Mouse (Mus musculus) intestine, postnatal 0 days (tissue): Measurements from ENCODE around the gene Nfyc. TPM values are rescaled to one million over a fixed set of nuclear protein-coding genes. Genes with fewer than 3 reads are reported as not detected.

ENCODE experiments used
- ATAC-seq: fragments of 200-750 bp; cut with Nextera tagmentation; 2 replicates; pipeline ENCODE4 v1.8.0; 2017; ENCODE audit warnings: mild to moderate bottlenecking, moderate TSS enrichment, moderate library complexity
- H3K27ac ChIP-seq: fragments of 300-500 bp; sonication (generic); 2 replicates; pipeline ENCODE4 v1.5.1; 2014; ENCODE audit warnings: mild to moderate bottlenecking, low read depth, low read length, moderate library complexity
- H3K27me3 ChIP-seq: fragments of 300-500 bp; sonication (generic); replicated peaks from 2 replicates; pipeline ENCODE4 v1.6.1; 2014; ENCODE audit warnings: low read length, mixed read lengths; ENCODE audit not compliant: control insufficient read depth, insufficient read depth
- H3K36me3 ChIP-seq: fragments of 300-500 bp; sonication (generic); 2 replicates; pipeline ENCODE4 v1.6.1; 2014; ENCODE audit warnings: mild to moderate bottlenecking, moderate library complexity; ENCODE audit not compliant: control insufficient read depth, insufficient read depth
- H3K4me1 ChIP-seq: fragments of 300-500 bp; sonication (generic); replicated peaks from 2 replicates; pipeline ENCODE4 v1.6.1; 2014; ENCODE audit warnings: antibody characterized with exemption, low read length, mixed read lengths; ENCODE audit not compliant: control insufficient read depth, insufficient read depth
- H3K4me2 ChIP-seq: fragments of 300-500 bp; sonication (generic); replicated peaks from 2 replicates; pipeline ENCODE4 v1.6.1; 2014; ENCODE audit warnings: low read depth, mild to moderate bottlenecking, moderate library complexity
- H3K4me3 ChIP-seq: fragments of 300-500 bp; sonication (generic); 2 replicates; pipeline ENCODE4 v1.5.1; 2014; ENCODE audit warnings: low read depth, low read length
- H3K9ac ChIP-seq: fragments of 300-500 bp; sonication (generic); 2 replicates; pipeline ENCODE4 v1.6.1; 2014; ENCODE audit warnings: mild to moderate bottlenecking, low read depth, low read length
- H3K9me3 ChIP-seq: fragments of 300-500 bp; sonication (generic); 2 replicates; pipeline ENCODE4 v1.6.1; 2016; ENCODE audit warnings: mixed run types; ENCODE audit not compliant: control insufficient read depth
- CTCF ChIP-seq: sonication (generic); IDR thresholded peaks from 2 replicates; pipeline ENCODE4 v1.5.1; 2016; ENCODE audit warnings: low read depth, mild to moderate bottlenecking, control low read depth, antibody characterized with exemption, moderate library complexity
- WGBS: fragments of 180-500 bp; shearing (Covaris S2); extraction: QIAGEN DNeasy Blood & Tissue Kit; methylation state at CpG from one replicate; pipeline ENCODE4 v1.1.7; 2014; 5-methylcytosine and 5-hydroxymethylcytosine counted together
- polyA plus RNA-seq: library from polyadenylated mRNA; unstranded; fragments of >200 nt; fragmentation: Nextera tagmentation; extraction: Ambion mirVana; gene quantifications from 2 replicates; pipeline ENCODE4 v1.2.1, GENCODE M21; 2015

Gene Nfyc
- polyA plus RNA-seq, 1 experiment from 2014 or later = 49.8 TPM

DNA sequence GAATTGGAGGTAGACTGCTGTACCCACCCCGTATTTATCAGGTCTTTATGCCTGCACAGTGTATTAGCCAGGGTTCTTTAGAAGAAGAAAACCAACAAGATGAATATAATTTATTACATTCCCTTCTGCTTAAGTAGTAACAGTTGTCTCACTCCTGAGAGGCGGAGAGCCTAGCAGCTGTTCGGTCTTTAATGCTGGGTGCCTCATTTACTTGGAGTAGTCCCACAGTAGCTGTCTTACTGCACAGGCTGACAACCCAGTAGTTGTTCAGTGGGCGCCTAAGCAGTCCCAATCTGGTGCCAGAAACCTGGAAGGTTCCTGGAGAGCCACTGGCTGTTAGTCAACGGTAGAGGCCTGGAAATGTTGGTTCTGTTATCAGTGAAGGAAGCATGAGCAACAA lies 605 bp downstream of the Nfyc start:
- 61% methylated on average over 5 of the region's 5 CpGs for WGBS
- Histone ChIP-seq H3K4me2 (no peak overlapping the region), H3K27ac (no peak overlapping the region), H3K9ac (no peak overlapping the region), H3K4me1 (no peaks in the 10 kb centered on the region), H3K4me3 (no peak overlapping the region), H3K9me3 (no peaks in the 10 kb centered on the region), H3K36me3 (no peaks in the 10 kb centered on the region), H3K27me3 (no peaks in the 10 kb centered on the region)
- ATAC-seq = no peak
- TF ChIP-seq CTCF = no peak

DNA sequence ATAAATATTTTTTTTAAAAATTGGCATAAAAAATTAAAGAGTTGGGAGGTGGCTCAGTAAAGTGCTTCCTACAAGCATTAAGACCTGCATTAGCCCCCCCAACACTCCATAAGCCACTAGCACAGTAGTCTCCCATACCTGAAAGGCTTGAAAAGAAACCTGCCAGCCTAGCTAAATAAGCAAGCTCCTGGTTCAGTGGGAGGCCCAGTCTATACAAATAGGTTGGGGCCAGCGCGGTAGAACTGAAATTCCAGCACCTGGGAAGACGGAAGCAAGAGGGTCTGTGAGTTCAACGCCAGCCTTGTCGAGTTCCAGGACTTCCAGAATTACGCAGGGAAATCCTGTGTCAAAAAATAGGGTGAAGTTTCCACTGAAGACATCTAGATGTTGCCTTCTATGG lies 5.0 kb downstream of the Nfyc start:
- ATAC-seq = no peak
- no peak overlapping the region for H3K9ac ChIP-seq
- 0 out of 2 replicates have a peak, but pooled peaks cover 3% of the 10 kb centered on the region for H3K4me1 ChIP-seq
- no peak overlapping the region; the same call in 1 of the 2 replicates for H3K27ac ChIP-seq
- no peaks in the 10 kb centered on the region for H3K36me3 ChIP-seq
- 88% methylated on average over 6 of the region's 6 CpGs for WGBS
- TF ChIP-seq CTCF = no peak
- H3K4me2 ChIP-seq = peak overlapping the region; percentile 72; the same call in 1 of the 2 replicates
- H3K4me3 ChIP-seq = no peak overlapping the region
- H3K27me3 ChIP-seq = no peaks in the 10 kb centered on the region
- H3K9me3 ChIP-seq = no peaks in the 10 kb centered on the region

GRCm38 (mm10) chr4:120825577-120826326 lies 5.6 kb downstream of the Nfyc start:
- no peak for TF ChIP-seq CTCF
- Histone ChIP-seq H3K36me3 (no peaks in the 10 kb centered on the region), H3K4me2 (peak overlapping the region; percentile 72), H3K4me3 (peak overlapping the region; percentile 62), H3K27ac (peak overlapping the region; percentile 98), H3K9ac (peak overlapping the region; percentile 96), H3K9me3 (no peaks in the 10 kb centered on the region), H3K4me1 (0 out of 2 replicates have a peak, but pooled peaks cover 3% of the 10 kb centered on the region), H3K27me3 (no peaks in the 10 kb centered on the region)
- under 1% methylated on average over 40 of the region's 55 CpGs for WGBS
- ATAC-seq = peak; percentile 98

GRCm38 (mm10) chr4:120825100-120825553 lies 6.2 kb downstream of the Nfyc start:
- TF ChIP-seq CTCF = no peak
- H3K4me1 ChIP-seq = 0 out of 2 replicates have a peak, but pooled peaks cover 3% of the 10 kb centered on the region
- peak overlapping the region; percentile 96 for H3K9ac ChIP-seq
- ATAC-seq = peak; percentile 94
- under 1% methylated on average over 48 of the region's 53 CpGs for WGBS
- H3K4me3 ChIP-seq = peak overlapping the region; percentile 62
- no peaks in the 10 kb centered on the region for H3K9me3 ChIP-seq
- H3K4me2 ChIP-seq = peak overlapping the region; percentile 72
- peak overlapping the region; percentile 98 for H3K27ac ChIP-seq
- no peaks in the 10 kb centered on the region for H3K27me3 ChIP-seq
- no peaks in the 10 kb centered on the region for H3K36me3 ChIP-seq

- WGBS = 91% methylated on average over 2 of the region's 2 CpGs
- H3K27ac ChIP-seq = no peak overlapping the region
- no peaks in the 10 kb centered on the region for H3K9me3 ChIP-seq
- no peaks in the 10 kb centered on the region for H3K27me3 ChIP-seq
- TF ChIP-seq CTCF = no peak
- H3K4me3 ChIP-seq = no peak overlapping the region
- no peaks in the 10 kb centered on the region for H3K36me3 ChIP-seq
- no peak overlapping the region for H3K4me2 ChIP-seq
- ATAC-seq = no peak
- peaks cover 3% of the 10 kb centered on the region; the same call in 1 of the 2 replicates for H3K4me1 ChIP-seq
- no peak overlapping the region for H3K9ac ChIP-seq
Measured at GRCm38 (mm10) chr4:120822191-120822911, 9.0 kb downstream of the Nfyc start.

DNA sequence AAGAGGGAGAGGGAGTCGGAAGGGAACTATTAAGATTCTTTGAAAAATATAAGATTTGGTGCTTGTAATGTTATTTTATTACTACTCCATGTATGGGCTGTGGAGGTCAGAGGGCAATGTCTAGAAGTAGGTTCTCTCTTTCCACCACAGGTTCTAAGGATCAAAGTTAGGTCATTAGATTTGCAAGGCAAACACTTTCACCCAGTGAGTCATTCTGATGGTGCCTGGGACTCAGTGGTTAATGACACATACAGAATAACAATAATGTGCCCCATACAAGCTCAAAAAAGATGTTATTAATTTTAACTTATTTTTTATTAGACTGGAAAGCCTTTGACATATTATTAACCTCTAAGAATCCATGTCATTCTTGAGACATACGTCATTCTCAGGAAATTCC lies 11.5 kb downstream of the Nfyc start:
- H3K36me3 ChIP-seq = no peaks in the 10 kb centered on the region
- no peaks in the 10 kb centered on the region for H3K9me3 ChIP-seq
- TF ChIP-seq CTCF = no peak
- H3K9ac ChIP-seq = no peak overlapping the region
- peaks cover 8% of the 10 kb centered on the region; the same call in 1 of the 2 replicates for H3K4me1 ChIP-seq
- H3K27ac ChIP-seq = no peak overlapping the region
- H3K4me3 ChIP-seq = no peak overlapping the region
- WGBS = 77% methylated on average over 2 of the region's 2 CpGs
- no peaks in the 10 kb centered on the region for H3K27me3 ChIP-seq
- no peak overlapping the region for H3K4me2 ChIP-seq
- peak; percentile 44 for ATAC-seq
